In genomic region chr16:73097176-73097575, GRCm38 (mm10) we compare ENCODE assay signal across 10 mouse cellular contexts.
DNase-seq lines count a peak whose midpoint lies in the region; ATAC-seq lines count a peak whose summit lies in the region.
"Had no signal": no experiment of that assay in that cellular context is flagged by ENCODE, and none has a peak within 500 bp of the region (broad histone marks: within the 10 kb centered on the region; RNA-seq: fewer than 3 reads in every experiment).

No protein-coding gene starts in this region.

- no peak overlapping the region for H3K9ac ChIP-seq in kidney, embryonic 16.5 days (replicated peaks; ENCODE audit: low read length)
- no peak overlapping the region for H3K9ac ChIP-seq in hindbrain, embryonic 14.5 days
- no peak overlapping the region for H3K9ac ChIP-seq in neural tube, embryonic 13.5 days
- H3K9ac ChIP-seq: liver, embryonic 13.5 days had no signal

- DNase-seq in kidney, adult 18-20 months, result no peak
- DNase-seq in embryonic facial prominence, embryonic 10.5 days (ENCODE audit: low spot score), result peak; percentile 45
- no peak for DNase-seq in hindbrain, embryonic 14.5 days (ENCODE audit: low spot score)
- no peak for DNase-seq in left cerebral cortex, adult 18-20 months (ENCODE audit: low spot score in 2 of 2)
- DNase-seq in gastrocnemius, postnatal 10 days, result no peak
- DNase-seq in yolk sac, embryonic 10.5 days (ENCODE audit: low spot score), result no peak
- DNase-seq: liver, embryonic 13.5 days; thymus, adult 18-20 months had no signal

- no peaks in the 10 kb centered on the region for H3K36me3 ChIP-seq in kidney, embryonic 16.5 days (ENCODE audit: insufficient read depth, low read length)
- no peaks in the 10 kb centered on the region for H3K36me3 ChIP-seq in embryonic facial prominence, embryonic 10.5 days (replicated peaks)
- no peaks in the 10 kb centered on the region for H3K36me3 ChIP-seq in hindbrain, embryonic 14.5 days (replicated peaks; ENCODE audit: control insufficient read depth, insufficient read depth)
- H3K36me3 ChIP-seq in neural tube, embryonic 13.5 days, result no peaks in the 10 kb centered on the region
- H3K36me3 ChIP-seq: liver, embryonic 13.5 days had no signal

- peak overlapping the region; percentile 40 for H3K4me2 ChIP-seq in kidney, embryonic 16.5 days (replicated peaks; ENCODE audit: low read depth, low read length)
- peak overlapping the region; percentile 33 for H3K4me2 ChIP-seq in hindbrain, embryonic 14.5 days (replicated peaks)
- peak overlapping the region; percentile 36 for H3K4me2 ChIP-seq in neural tube, embryonic 13.5 days
- H3K4me2 ChIP-seq: liver, embryonic 13.5 days had no signal

- H3K4me3 ChIP-seq in kidney, embryonic 16.5 days (ENCODE audit: low read length), result no peak overlapping the region
- peak overlapping the region; percentile 36; the same call in 1 of the 2 replicates for H3K4me3 ChIP-seq in embryonic facial prominence, embryonic 10.5 days
- no peak overlapping the region for H3K4me3 ChIP-seq in hindbrain, embryonic 14.5 days (replicated peaks; ENCODE audit: low read length)
- H3K4me3 ChIP-seq in neural tube, embryonic 13.5 days, result peak overlapping the region; percentile 8; the same call in 1 of the 2 replicates
- H3K4me3 ChIP-seq: liver, embryonic 13.5 days had no signal

- H3K27me3 ChIP-seq in kidney, embryonic 16.5 days (ENCODE audit: insufficient read depth, low read length), result no peaks in the 10 kb centered on the region
- H3K27me3 ChIP-seq in embryonic facial prominence, embryonic 10.5 days (replicated peaks; ENCODE audit: low read depth, poor library complexity, severe bottlenecking), result no peaks in the 10 kb centered on the region
- H3K27me3 ChIP-seq in hindbrain, embryonic 14.5 days (ENCODE audit: control insufficient read depth, insufficient read depth, low read length), result no peaks in the 10 kb centered on the region
- H3K27me3 ChIP-seq in neural tube, embryonic 13.5 days, result no peaks in the 10 kb centered on the region
- H3K27me3 ChIP-seq: liver, embryonic 13.5 days had no signal

- H3K27ac ChIP-seq in kidney, embryonic 16.5 days (ENCODE audit: low read length), result 0 out of 2 replicates have a peak overlapping the region, but pooled peaks have one; percentile 25
- no peak overlapping the region; the same call in 1 of the 2 replicates for H3K27ac ChIP-seq in embryonic facial prominence, embryonic 10.5 days (replicated peaks)
- no peak overlapping the region for H3K27ac ChIP-seq in hindbrain, embryonic 14.5 days
- H3K27ac ChIP-seq in neural tube, embryonic 13.5 days (replicated peaks), result no peak overlapping the region
- H3K27ac ChIP-seq: liver, embryonic 13.5 days had no signal

- ATAC-seq in kidney, embryonic 16.5 days (ENCODE audit: low FRiP score, low TSS enrichment), result no peak
- no peak for ATAC-seq in hindbrain, embryonic 14.5 days (ENCODE audit: low FRiP score)
- ATAC-seq in neural tube, embryonic 13.5 days (ENCODE audit: low read depth), result no peak

- 19% methylated on average over 14 of the region's 14 CpGs for whole genome bisulfite sequencing in kidney, embryonic 16.5 days
- WGBS in embryonic facial prominence, embryonic 10.5 days, result 21% methylated on average over 14 of the region's 14 CpGs
- 12% methylated on average over 14 of the region's 14 CpGs for WGBS in hindbrain, embryonic 14.5 days
- 9% methylated on average over 14 of the region's 14 CpGs for WGBS in neural tube, embryonic 13.5 days

- H3K4me1 ChIP-seq in kidney, embryonic 16.5 days (ENCODE audit: insufficient read depth, low read length), result peaks cover 17% of the 10 kb centered on the region
- H3K4me1 ChIP-seq in embryonic facial prominence, embryonic 10.5 days, result peaks cover 35% of the 10 kb centered on the region
- 0 out of 2 replicates have a peak, but pooled peaks cover 7% of the 10 kb centered on the region for H3K4me1 ChIP-seq in hindbrain, embryonic 14.5 days (replicated peaks; ENCODE audit: control insufficient read depth, insufficient read depth, low read length)
- peaks cover 32% of the 10 kb centered on the region for H3K4me1 ChIP-seq in neural tube, embryonic 13.5 days (replicated peaks)
- H3K4me1 ChIP-seq: liver, embryonic 13.5 days had no signal

- no peaks in the 10 kb centered on the region for H3K9me3 ChIP-seq in kidney, embryonic 16.5 days (ENCODE audit: low read length)
- no peaks in the 10 kb centered on the region for H3K9me3 ChIP-seq in embryonic facial prominence, embryonic 10.5 days
- H3K9me3 ChIP-seq in hindbrain, embryonic 14.5 days (ENCODE audit: control insufficient read depth, low read length), result no peaks in the 10 kb centered on the region
- H3K9me3 ChIP-seq in neural tube, embryonic 13.5 days, result no peaks in the 10 kb centered on the region
- H3K9me3 ChIP-seq: liver, embryonic 13.5 days had no signal

Comparison
In these comparisons a context has a peak if more than half of its experiments do, and no peak if none do; other contexts are left out.
1. H3K4me3 ChIP-seq: peak in embryonic facial prominence, embryonic 10.5 days (single experiment) and neural tube, embryonic 13.5 days (single experiment); none in kidney, embryonic 16.5 days (single experiment) and hindbrain, embryonic 14.5 days (single experiment).
2. Peak in every context shown above with its lines, with median percentiles within 50 percentile points of each other: H3K4me2 ChIP-seq.